In the genomic region with DNA sequence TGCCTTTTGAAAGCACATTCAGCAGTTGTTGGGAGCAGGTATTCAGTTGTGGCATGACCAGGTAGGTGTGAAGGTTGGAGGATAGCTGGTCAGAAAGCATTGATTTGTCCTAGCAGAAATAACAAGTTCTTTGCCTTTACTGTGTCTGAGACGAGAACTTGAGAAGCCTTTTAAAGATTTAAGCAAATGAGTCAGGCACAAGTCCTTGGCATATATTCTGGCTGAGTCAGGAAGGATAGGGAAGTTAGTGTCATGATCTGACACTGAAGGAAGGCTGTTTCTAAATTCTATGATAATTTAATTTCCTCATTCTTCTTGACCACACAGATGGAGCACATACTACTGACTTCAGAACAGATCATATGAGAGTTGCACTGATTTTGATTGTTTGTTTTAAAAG, we compare ENCODE assay signal across 15 mouse cellular contexts.
"Had no signal": no experiment of that assay in that cellular context is flagged by ENCODE, and none has a peak within 500 bp of the region (broad histone marks: within the 10 kb centered on the region; RNA-seq: fewer than 3 reads in every experiment).

No protein-coding gene starts in this region.

- H3K4me1 ChIP-seq: midbrain, embryonic 10.5 days; midbrain, embryonic 12.5 days; neural tube, embryonic 12.5 days; stomach, embryonic 15.5 days had no signal

- H3K4me2 ChIP-seq: lung, embryonic 14.5 days; midbrain, embryonic 12.5 days; neural tube, embryonic 12.5 days; stomach, embryonic 15.5 days had no signal

- ATAC-seq: midbrain, embryonic 16.5 days had no signal

- H3K27ac ChIP-seq: midbrain, embryonic 10.5 days; midbrain, embryonic 12.5 days; neural tube, embryonic 12.5 days; stomach, embryonic 15.5 days; stomach, postnatal 0 days had no signal

- H3K4me3 ChIP-seq: midbrain, embryonic 10.5 days; midbrain, embryonic 12.5 days; neural tube, embryonic 12.5 days; stomach, embryonic 15.5 days had no signal

- H3K9me3 ChIP-seq: midbrain, embryonic 10.5 days; midbrain, embryonic 12.5 days; neural tube, embryonic 12.5 days; stomach, embryonic 15.5 days had no signal

- H3K27me3 ChIP-seq: midbrain, embryonic 12.5 days; neural tube, embryonic 12.5 days; stomach, embryonic 15.5 days had no signal

- H3K36me3 ChIP-seq: midbrain, embryonic 10.5 days; midbrain, embryonic 12.5 days; neural tube, embryonic 12.5 days; stomach, embryonic 15.5 days had no signal

- H3K9ac ChIP-seq: lung, embryonic 14.5 days; midbrain, embryonic 12.5 days; neural tube, embryonic 12.5 days; stomach, embryonic 15.5 days had no signal

- DNase-seq: lung, adult 18-20 months; lung, embryonic 14.5 days; lung, postnatal 10 days; lung, postnatal 4 days; midbrain, embryonic 14.5 days; right cerebral cortex, postnatal 14 days; thymus, adult 2 months; thymus, postnatal 14 days; thymus, postnatal 36 days had no signal
